Mouse (Mus musculus) heart, postnatal 10 days (tissue): Measurements from ENCODE around the gene Vezf1. TPM values are rescaled to one million over a fixed set of nuclear protein-coding genes. Genes with fewer than 3 reads are reported as not detected.
A peak's percentile ranks its signal among the peaks of the same experiment; 100 is the strongest.

Experiments used
- DNase-seq, 2 experiments: peaks; one replicate each; pipeline ENCODE4 v3.0.0; 2021
- intact Hi-C: fragments of 180-260 bp; cut with DNase I; formaldehyde crosslinking; loops from one replicate; pipeline ENCODE4 v1.15.1; 2025
- total RNA-seq, 2 experiments: library from RNA; stranded (reverse); gene quantifications; 2 replicates each; pipeline ENCODE4 v1.2.3; 2021

Gene Vezf1
- total RNA-seq, 2 experiments from 2014 or later, result 44.9 to 45.7 TPM

GRCm38 (mm10) chr11:88052638-88053037 lies 15.4 kb upstream of the Vezf1 start:
- no peak for DNase-seq
- intact Hi-C loops, result no loop called here

GRCm38 (mm10) chr11:88053821-88054220 lies 14.3 kb upstream of the Vezf1 start:
- intact Hi-C loops, result no loop called here

GRCm38 (mm10) chr11:88054589-88054988 lies 13.5 kb upstream of the Vezf1 start:
- DNase-seq, result peak; percentile 48 to 76
- intact Hi-C loops, result no loop called here

More at GRCm38 (mm10) chr11:88053821-88054220, 14.3 kb upstream of the Vezf1 start:
- DNase-seq, result no peak

- no peak for DNase-seq
- intact Hi-C loops, result loop anchor here (5.0 kb wide), 1 partner anchor 767 kb away; no protein-coding TSS in a partner anchor
These were observed 12.3 kb upstream of the Vezf1 start for GRCm38 (mm10) chr11:88055777-88056176.

GRCm38 (mm10) chr11:88057788-88058187 lies 10.3 kb upstream of the Vezf1 start:
- intact Hi-C loops, result loop anchor here (2.0 to 5.0 kb wide), 3 partner anchors 105 to 765 kb away; no protein-coding TSS in a partner anchor
- no peak for DNase-seq

- peak; percentile 66 to 71 for DNase-seq
- intact Hi-C loops, result loop anchor here (2.0 to 5.0 kb wide), 3 partner anchors 104 to 763 kb away; no protein-coding TSS in a partner anchor
These were observed 8.9 kb upstream of the Vezf1 start for GRCm38 (mm10) chr11:88059141-88059540.

- intact Hi-C loops, result no loop called here
These were observed 6.0 kb upstream of the Vezf1 start for GRCm38 (mm10) chr11:88061892-88062625.

GRCm38 (mm10) chr11:88065732-88066131 lies 2.3 kb upstream of the Vezf1 start:
- intact Hi-C loops, result no loop called here
- no peak for DNase-seq

More at GRCm38 (mm10) chr11:88061892-88062625, 6.0 kb upstream of the Vezf1 start:
- no peak for DNase-seq

- intact Hi-C loops, result no loop called here
These were observed 891 bp upstream of the Vezf1 start for GRCm38 (mm10) chr11:88067191-88067585.

GRCm38 (mm10) chr11:88068411-88069245 lies 549 bp downstream of the Vezf1 start:
- intact Hi-C loops, result loop anchor here (2.0 kb wide), 1 partner anchor 94 kb away; no protein-coding TSS in a partner anchor

More at GRCm38 (mm10) chr11:88067191-88067585, 891 bp upstream of the Vezf1 start:
- DNase-seq, result no peak

GRCm38 (mm10) chr11:88069246-88069570 lies 1.1 kb downstream of the Vezf1 start:
- no peak for DNase-seq
- intact Hi-C loops, result loop anchor here (2.0 kb wide), 1 partner anchor 94 kb away; no protein-coding TSS in a partner anchor

More at GRCm38 (mm10) chr11:88068411-88069245, 549 bp downstream of the Vezf1 start:
- peak; percentile 84 to 86 for DNase-seq

GRCm38 (mm10) chr11:88070392-88070791 lies 2.3 kb downstream of the Vezf1 start:
- intact Hi-C loops, result loop anchor here (2.0 kb wide), 1 partner anchor 14 kb away; no protein-coding TSS in a partner anchor
- no peak for DNase-seq

- intact Hi-C loops, result loop anchor here (2.0 kb wide), 1 partner anchor 14 kb away; no protein-coding TSS in a partner anchor
- no peak for DNase-seq
These were observed 3.0 kb downstream of the Vezf1 start for GRCm38 (mm10) chr11:88071113-88071512.

GRCm38 (mm10) chr11:88073343-88073875 lies 5.3 kb downstream of the Vezf1 start:
- intact Hi-C loops, result loop anchor here (1.0 kb wide), 1 partner anchor 24 kb away; no protein-coding TSS in a partner anchor
- no peak for DNase-seq

- DNase-seq, result no peak
- intact Hi-C loops, result no loop called here
These were observed 7.6 kb downstream of the Vezf1 start for GRCm38 (mm10) chr11:88075701-88076100.

- DNase-seq, result no peak
- intact Hi-C loops, result no loop called here
These were observed 8.3 kb downstream of the Vezf1 start for GRCm38 (mm10) chr11:88076394-88076793.

- DNase-seq, result no peak
- intact Hi-C loops, result loop anchor here (2.0 kb wide), 1 partner anchor 13 kb away; no protein-coding TSS in a partner anchor
These were observed 15.6 kb downstream of the Vezf1 start for GRCm38 (mm10) chr11:88083699-88084098.

GRCm38 (mm10) chr11:88086737-88087627 lies 18.9 kb downstream of the Vezf1 start:
- intact Hi-C loops, result no loop called here
- peak; percentile 94 to 95 for DNase-seq

GRCm38 (mm10) chr11:88089150-88089549 lies 21.1 kb downstream of the Vezf1 start:
- intact Hi-C loops, result no loop called here
- DNase-seq, result no peak

- intact Hi-C loops, result no loop called here
These were observed 22.2 kb downstream of the Vezf1 start for GRCm38 (mm10) chr11:88090293-88090692.

More at GRCm38 (mm10) chr11:88090293-88090692, 22.2 kb downstream of the Vezf1 start:
- DNase-seq, result no peak
